Mouse (Mus musculus): Measurements from ENCODE around the gene Gm9507. TPM values are rescaled to one million over a fixed set of nuclear protein-coding genes. Genes with fewer than 3 reads are reported as not detected.
"Not testable (repeated sequence)": the region's sequence is repeated elsewhere in the genome, so short reads cannot be mapped to it uniquely, and the experiment has no call there.

Gene Gm9507
- total RNA-seq, 2 experiments from 2014 or later = not detected

- DNase-seq (ENCODE audit: low spot score in 2 of 2); intact Hi-C loops (cut with DNase I): not testable (repeated sequence)
Observed at GRCm38 (mm10) chr10:77782442-77782841, 29.2 kb downstream of the Gm9507 start, which contains the start of gene Gm3250. Gene Gm3250, minus strand, starts transcription at chr10:77782542.

GRCm38 (mm10) chr10:77776844-77777243 is 34.8 kb downstream of the Gm9507 start, which contains the start of gene Gm7138:
Gene Gm7138, minus strand, starts transcription at chr10:77776944.
- intact Hi-C loops (cut with DNase I); DNase-seq (ENCODE audit: low spot score in 2 of 2): not testable (repeated sequence)

GRCm38 (mm10) chr10:77772142-77772541 is 39.5 kb downstream of the Gm9507 start:
- intact Hi-C loops (cut with DNase I); DNase-seq (ENCODE audit: low spot score in 2 of 2): not testable (repeated sequence)

GRCm38 (mm10) chr10:77771225-77771624 is 40.4 kb downstream of the Gm9507 start, which contains the start of gene Gm3238:
Gene Gm3238, minus strand, starts transcription at chr10:77771325.
- intact Hi-C loops (cut with DNase I); DNase-seq (ENCODE audit: low spot score in 2 of 2): not testable (repeated sequence)

- intact Hi-C loops (cut with DNase I) = no loop called here
- DNase-seq (ENCODE audit: low spot score in 2 of 2) = no peak
Observed at GRCm38 (mm10) chr10:77769727-77770126, 41.9 kb downstream of the Gm9507 start.

Other genes with a start within 250 kb of the Gm9507 start
- 10 to 100 TPM; 74.0 to 75.1 TPM for gene Pttg1ip, start 230.1 kb downstream of the Gm9507 start, total RNA-seq (2021)
- 100 to 1,000 TPM; 129 to 135 TPM for gene Sumo3, start 205.7 kb downstream of the Gm9507 start, total RNA-seq (2021)
- gene Gm49325, start 205.6 kb downstream of the Gm9507 start, total RNA-seq (2021) = 10 to 100 TPM in 1 of 2 experiments, 1 to 10 TPM in 1; 6.7 to 15.7 TPM
- 10 to 100 TPM; 36.3 to 41.6 TPM for gene Ube2g2, start 189.6 kb downstream of the Gm9507 start, total RNA-seq (2021)
- gene Tspear, start 125.3 kb downstream of the Gm9507 start, total RNA-seq (2021) = under 1 TPM in 1 of 2 experiments, not detected in 1; 0.15 TPM
- not detected for gene Gm19402, start 121.1 kb downstream of the Gm9507 start, total RNA-seq (2021)
- not detected for gene Gm9508, start 114.6 kb downstream of the Gm9507 start, total RNA-seq (2021)
- gene Gm10272, start 105.2 kb downstream of the Gm9507 start, total RNA-seq (2021) = not detected
- gene Gm10024, start 100.4 kb downstream of the Gm9507 start, total RNA-seq (2021) = not detected
- not detected for gene Gm10142, start 96.0 kb downstream of the Gm9507 start, total RNA-seq (2021)
- not detected for gene Krtap12-1, start 91.2 kb downstream of the Gm9507 start, total RNA-seq (2021)
- not detected for gene Gm10100, start 85.4 kb downstream of the Gm9507 start, total RNA-seq (2021)
- gene Gm18596, start 69.2 kb downstream of the Gm9507 start, total RNA-seq (2021) = not detected
- gene Gm9736, start 60.5 kb downstream of the Gm9507 start, total RNA-seq (2021) = not detected
- gene Gm3233, start 52.2 kb downstream of the Gm9507 start, total RNA-seq (2021) = not detected
- gene Gm3238, start 40.5 kb downstream of the Gm9507 start, total RNA-seq (2021) = not detected
- gene Gm7138, start 34.9 kb downstream of the Gm9507 start, total RNA-seq (2021) = not detected
- gene Gm3250, start 29.3 kb downstream of the Gm9507 start, total RNA-seq (2021) = not detected
- not detected for gene Gm7137, start 23.6 kb downstream of the Gm9507 start, total RNA-seq (2021)
- gene Gm9639, start 16.8 kb downstream of the Gm9507 start, total RNA-seq (2021) = not detected
- gene Gm19668, start 12.7 kb downstream of the Gm9507 start, total RNA-seq (2021) = not detected
- gene Gm2696, start 2.8 kb upstream of the Gm9507 start, total RNA-seq (2021) = not detected
- gene Krtap10-4, start 15.3 kb upstream of the Gm9507 start, total RNA-seq (2021) = not detected
- not detected for gene Krtap10-10, start 24.1 kb upstream of the Gm9507 start, total RNA-seq (2021)
- not detected for gene Gm36176, start 35.0 kb upstream of the Gm9507 start, total RNA-seq (2021)
- gene Gm10318, start 41.0 kb upstream of the Gm9507 start, total RNA-seq (2021) = not detected
- gene Gm3285, start 50.1 kb upstream of the Gm9507 start, total RNA-seq (2021) = not detected
- gene Lrrc3, start 90.7 kb upstream of the Gm9507 start, total RNA-seq (2021) = 10 to 100 TPM; 19.4 to 20.8 TPM
- 10 to 100 TPM; 32.1 to 33.3 TPM for gene Trpm2, start 158.7 kb upstream of the Gm9507 start, total RNA-seq (2021)
- gene 1810043G02Rik, start 166.7 kb upstream of the Gm9507 start, total RNA-seq (2021) = 10 to 100 TPM; 33.0 to 37.4 TPM
- gene Pfkl, start 198.2 kb upstream of the Gm9507 start, total RNA-seq (2021) = 100 to 1,000 TPM; 117 to 120 TPM
- gene Dnmt3l, start 230.1 kb upstream of the Gm9507 start, total RNA-seq (2021) = under 1 TPM in 1 of 2 experiments, not detected in 1; 0.33 TPM
- gene Aire, start 231.8 kb upstream of the Gm9507 start, total RNA-seq (2021) = under 1 TPM in 1 of 2 experiments, not detected in 1; 0.27 TPM